Mouse (Mus musculus): ENCODE measurements around the gene Smug1.

Smug1 gene

DNA sequence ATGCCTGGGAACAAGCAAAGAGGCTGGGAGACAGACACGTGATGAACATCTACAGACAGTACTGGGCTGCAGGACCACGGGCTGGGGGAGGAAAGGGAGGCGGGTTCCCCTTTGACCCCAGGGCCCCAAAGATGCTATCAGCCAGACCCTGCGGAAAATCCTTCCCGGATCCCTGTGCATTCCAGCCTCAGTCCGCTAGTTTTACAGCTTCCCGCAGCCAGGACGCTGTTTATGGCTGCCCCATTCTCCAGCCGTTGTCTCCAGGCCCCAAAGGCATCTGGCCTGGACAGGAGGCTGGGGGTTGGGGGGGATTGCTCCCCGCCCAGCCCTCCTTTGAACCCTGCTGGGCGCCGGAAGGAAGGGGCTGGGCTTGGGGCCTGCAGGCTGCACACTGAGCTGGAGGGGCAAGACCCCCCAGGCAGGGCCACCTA, 10.7 kb upstream of the Smug1 start:
- in situ Hi-C loops (cut with MboI, MseI) = no loop called here

DNA sequence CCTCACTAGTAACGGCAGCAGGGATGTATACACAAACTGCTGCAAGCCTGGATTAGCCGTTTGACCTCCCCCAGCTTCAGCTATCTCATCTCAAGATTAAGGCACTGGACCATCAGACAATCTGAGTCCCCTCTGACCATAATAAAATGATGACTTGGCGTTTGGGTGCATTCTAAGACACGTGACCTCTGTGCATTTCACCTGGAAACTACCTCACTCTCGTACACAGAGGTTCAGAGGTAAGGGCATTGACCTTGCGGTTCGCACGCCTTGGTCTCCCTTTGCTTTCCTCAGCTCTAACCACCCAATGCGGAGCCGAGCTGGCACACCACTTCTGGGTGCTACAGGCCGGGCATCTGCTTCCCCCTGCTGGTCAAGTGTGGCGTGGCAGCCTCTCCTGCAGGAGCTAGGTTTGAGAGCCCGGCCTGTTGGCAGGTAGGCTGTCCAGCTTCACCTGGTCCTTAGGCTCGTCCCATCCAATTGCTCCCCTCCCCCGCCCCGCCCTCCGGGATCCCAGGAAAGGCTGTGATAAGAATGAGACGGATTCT, 10.1 kb upstream of the Smug1 start:
- in situ Hi-C loops (cut with MboI, MseI) = no loop called here

DNA sequence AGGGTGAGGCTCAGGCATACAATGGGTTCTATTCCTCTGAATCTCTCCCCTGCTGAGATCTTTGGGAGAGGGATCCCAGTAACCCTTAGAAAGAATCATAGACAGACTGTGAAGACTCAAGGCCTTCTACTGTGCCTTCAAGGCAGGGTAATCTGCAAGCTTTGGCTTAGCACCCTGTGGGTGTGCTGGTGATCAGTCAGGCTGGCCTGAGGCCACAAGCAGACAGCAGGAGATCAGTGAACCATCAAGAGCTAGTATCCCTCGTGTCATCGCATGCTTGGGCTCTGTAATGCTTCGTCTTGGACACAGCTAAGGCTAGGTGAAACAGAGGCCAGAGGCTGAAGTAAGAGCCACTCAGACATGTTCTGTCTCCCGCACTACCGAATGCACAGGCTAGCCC, 6.4 kb upstream of the Smug1 start:
- in situ Hi-C loops (cut with MboI, MseI) = loop anchor here (5.0 kb wide), 1 partner anchor 186 kb away; no protein-coding TSS in a partner anchor

DNA sequence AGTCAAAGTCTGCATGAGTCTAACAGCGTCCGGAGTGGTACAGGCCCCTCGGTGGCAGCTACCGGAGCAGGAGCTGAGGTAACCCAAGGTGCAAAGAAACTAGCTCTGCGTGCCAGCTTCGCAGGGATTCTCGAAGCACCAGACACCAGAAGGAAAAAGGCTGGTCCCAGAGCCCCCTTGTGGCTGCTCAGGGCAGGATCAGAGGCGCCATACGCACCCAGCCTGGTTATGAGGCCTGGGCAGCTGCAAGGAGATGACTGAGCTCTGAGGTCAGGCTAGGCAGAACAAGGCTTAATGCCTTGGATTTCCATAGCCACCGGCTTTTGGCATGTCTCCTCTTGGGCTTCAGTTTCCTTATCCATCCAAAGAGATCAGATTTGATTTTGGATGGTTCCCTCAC, 5.6 kb upstream of the Smug1 start:
- in situ Hi-C loops (cut with MboI, MseI) = loop anchor here (5.0 kb wide), 1 partner anchor 185 kb away; no protein-coding TSS in a partner anchor

DNA sequence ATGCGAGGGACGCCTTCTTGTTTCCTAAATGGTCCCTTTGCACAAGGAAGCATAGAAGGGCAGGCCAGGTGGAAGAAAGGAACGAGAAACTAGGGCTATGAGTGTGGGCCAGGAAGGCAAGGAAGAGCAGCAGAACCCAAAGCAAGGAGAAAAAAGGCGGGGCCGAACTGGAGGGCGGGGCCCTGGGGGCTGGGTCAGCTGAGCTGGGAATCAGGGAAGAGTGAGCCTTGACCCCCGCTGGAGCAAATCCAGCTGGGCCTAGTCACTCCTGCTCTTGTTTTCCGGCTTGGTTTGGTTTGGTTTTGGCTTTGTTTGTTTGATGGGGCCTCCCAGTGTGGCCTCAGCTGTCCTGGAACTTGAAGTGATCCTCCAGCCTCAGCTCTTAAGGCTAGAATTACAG, 4.4 kb upstream of the Smug1 start:
- in situ Hi-C loops (cut with MboI, MseI) = loop anchor here (5.0 kb wide), 1 partner anchor 184 kb away; no protein-coding TSS in a partner anchor

DNA sequence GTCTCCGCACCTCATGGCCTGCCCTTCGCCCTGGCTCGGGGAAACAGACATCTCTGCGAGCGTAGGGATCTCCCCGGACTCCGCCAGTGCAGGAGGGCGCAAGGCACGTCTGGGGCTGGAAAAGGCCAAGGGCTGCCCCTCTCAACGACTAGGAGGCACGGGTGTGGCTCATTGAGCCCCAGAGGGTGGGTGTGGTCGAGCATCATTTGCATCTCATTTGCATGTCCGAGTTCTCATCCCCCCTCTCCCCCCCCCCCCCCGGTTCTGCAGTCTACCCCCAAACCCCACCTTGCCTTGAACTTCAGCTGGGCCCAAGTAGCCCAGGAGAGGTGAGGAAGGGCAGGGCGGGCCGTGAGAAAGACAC, 3.4 kb upstream of the Smug1 start:
- in situ Hi-C loops (cut with MboI, MseI) = loop anchor here (5.0 kb wide), 1 partner anchor 183 kb away; no protein-coding TSS in a partner anchor

DNA sequence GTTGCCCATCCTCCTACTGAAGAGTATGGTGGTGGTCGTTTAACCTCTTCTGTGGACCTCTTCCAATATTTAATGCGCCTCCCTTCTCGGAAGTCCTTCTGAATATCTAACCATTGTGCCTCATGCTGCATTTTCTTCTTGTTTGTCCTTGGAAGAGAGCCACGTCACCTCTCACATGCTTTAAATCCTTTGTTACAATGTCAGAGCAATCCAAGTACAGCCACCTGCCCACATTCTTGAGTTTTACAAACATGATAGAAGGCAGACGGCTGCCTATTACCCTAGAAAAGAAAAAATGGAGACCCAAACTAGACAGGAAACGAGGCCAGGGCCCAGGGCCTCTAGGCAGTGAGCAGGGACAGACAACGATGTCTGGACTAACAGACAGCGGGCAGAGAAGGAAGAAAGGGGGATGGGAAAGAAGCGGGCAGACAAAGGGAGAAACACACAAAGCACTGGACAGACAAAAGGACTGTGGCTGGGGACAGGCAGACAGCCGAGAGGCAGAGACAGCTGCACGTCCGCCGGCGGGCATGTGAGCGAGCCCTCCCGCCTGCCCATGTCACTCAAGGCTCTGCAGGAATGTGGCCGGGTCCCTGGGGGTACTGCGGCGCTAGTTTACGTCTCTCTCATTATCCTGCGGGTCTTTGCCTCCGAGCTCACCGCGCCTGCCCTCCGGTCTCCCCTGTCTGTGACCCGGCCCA, 2.9 kb upstream of the Smug1 start:
- in situ Hi-C loops (cut with MboI, MseI) = loop anchor here (5.0 kb wide), 1 partner anchor 182 kb away; no protein-coding TSS in a partner anchor

DNA sequence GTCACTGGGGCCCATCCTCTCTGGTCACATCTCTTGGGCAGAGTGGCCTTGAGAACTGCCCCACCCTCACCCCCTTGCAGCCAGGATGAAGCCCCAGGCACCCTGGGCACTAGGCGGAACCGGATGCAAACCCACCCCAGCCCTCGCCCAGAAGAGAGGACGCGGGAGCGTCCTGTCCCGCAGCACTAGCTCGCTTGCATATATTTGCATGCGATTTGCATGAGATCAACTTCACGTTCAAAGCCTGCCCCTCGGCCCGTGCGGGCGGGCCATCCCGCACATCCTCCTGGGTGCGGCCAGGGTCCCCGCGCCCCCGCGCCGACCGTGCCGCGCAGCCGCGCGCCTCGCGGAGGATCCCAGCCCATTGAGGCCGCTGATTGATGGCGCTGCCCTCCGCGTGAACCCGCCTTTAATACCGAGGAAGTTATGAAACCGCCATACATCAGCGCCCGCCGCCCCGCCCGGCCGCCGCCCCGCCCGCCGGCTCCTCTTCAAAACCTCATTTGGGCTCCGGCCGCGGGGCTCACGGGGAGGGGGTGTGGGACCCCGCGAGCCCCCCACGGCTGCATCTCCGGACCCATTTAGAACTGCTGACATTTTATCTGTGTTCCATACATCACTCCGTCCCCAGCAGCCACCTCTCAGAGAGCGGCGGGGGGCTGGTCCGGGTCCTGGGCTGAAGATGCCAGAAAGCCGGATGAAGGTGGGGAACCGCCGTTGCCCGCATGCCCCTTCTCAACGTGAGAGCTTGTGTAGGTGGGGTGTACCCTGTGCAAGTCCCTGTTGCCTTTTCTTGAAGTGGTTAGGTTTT, 2.1 kb upstream of the Smug1 start:
- in situ Hi-C loops (cut with MboI, MseI) = no loop called here

DNA sequence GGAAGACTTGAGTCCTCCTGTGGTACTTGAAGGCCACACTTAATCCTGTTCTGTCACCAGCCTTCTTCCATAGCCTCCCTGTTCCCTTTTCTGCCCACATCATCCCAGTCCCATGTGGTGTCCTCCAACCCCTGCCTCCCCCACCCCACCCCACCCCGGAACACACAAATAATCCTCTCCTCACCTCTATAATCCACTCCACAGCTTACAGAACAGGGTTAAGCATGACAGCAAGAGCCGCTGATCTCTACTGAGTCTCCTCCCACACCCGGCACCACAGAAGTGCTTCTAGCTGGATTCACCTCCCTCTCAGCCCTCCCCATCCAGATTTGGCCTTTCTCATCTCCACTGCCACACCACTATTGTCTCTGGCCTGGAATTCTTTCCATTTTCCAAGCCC, 894 bp upstream of the Smug1 start:
- in situ Hi-C loops (cut with MboI, MseI) = no loop called here

DNA sequence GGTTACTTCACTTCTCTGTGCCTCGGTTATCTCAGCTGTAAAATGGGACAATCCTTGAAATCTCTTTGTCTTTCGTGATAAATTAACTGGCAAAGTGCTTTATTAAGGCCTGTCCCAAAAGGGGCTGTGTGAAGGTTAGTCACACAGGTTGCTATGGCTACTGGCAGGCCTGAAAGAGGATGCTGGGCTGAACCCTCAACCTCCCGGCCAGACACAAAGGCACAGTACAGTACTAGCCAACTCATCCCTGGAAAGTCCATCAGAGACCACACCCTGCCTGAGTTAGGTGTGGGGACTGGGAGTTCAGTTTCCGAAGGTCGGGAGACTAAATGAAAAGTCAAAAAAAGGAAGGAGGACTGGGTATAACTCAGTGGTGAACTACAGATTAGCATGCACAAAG, 968 bp downstream of the Smug1 start:
- in situ Hi-C loops (cut with MboI, MseI) = no loop called here

DNA sequence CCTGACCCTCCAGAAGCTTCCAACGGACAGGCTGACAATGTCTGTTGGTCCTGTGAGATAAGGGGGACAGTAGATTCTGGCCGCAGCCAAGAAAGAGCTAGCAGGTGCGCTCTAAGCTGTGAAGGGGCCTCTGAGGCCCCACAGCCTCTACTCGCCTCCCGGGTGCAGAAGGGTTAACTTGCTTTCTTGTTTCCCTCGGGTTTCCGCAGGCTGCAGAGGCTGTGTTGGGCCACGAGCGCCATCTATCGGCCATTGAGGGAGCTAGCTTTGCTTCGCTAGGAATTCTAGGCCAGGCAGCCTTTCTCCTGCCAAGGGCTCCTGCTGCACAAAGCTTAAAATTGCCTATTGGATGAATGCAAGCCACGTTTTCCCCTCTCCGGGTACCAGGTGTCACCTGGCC, 1.5 kb downstream of the Smug1 start:
- in situ Hi-C loops (cut with MboI, MseI) = no loop called here

DNA sequence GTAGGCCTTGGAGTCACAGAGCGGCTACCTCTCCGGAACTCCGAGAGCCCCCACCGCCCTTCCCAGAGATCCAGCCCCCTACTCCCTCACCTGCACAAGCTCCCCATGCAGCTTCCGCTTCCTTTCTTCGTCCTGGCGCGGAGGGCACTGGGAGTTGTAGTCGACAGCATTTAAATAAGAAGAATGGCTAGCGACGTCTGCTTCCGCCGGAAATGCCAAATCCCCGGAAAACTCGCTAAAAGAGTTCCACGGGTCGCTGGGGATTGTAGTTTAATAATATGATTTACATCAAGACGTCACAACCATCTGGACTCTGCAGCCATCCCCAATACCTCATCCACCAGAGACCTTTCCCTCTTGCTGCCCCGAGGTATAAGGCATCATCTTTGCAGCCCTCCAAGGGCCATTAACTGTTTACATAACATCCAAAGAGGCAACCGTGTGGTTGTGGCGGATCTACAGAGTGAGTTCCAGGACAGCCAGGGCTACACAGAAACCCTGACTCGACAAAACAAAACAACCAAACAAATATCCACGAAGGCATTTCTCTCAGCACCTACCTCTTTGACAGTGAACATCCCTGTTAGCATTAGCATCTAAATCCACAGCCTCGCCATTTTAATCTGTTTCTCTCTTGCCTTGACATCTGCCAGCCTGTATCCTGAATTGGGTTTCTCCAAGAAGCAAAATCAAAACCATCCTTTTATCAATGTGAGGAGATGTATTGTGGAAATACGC, 3.5 kb downstream of the Smug1 start:
- in situ Hi-C loops (cut with MboI, MseI) = no loop called here

DNA sequence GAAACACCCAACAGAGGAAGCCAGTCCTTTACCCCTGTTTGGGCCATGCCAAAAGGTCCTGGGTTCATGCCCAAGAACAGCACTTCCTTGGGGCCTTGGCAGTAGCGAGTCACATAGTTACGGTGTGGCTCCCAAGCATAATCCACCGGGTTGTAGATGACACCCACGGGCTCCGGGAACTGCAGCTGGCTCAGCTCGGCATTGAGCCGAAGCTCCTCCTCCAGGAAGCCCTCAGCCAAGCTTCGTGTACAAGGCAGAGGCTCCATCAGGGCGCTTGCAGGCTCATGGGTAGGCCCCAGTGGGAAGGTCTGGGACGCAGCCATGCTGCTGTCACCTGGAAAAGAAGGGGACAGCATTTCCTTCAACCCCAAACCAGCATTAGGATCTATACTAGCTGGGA, 9.3 kb downstream of the Smug1 start:
- in situ Hi-C loops (cut with MboI, MseI) = no loop called here

DNA sequence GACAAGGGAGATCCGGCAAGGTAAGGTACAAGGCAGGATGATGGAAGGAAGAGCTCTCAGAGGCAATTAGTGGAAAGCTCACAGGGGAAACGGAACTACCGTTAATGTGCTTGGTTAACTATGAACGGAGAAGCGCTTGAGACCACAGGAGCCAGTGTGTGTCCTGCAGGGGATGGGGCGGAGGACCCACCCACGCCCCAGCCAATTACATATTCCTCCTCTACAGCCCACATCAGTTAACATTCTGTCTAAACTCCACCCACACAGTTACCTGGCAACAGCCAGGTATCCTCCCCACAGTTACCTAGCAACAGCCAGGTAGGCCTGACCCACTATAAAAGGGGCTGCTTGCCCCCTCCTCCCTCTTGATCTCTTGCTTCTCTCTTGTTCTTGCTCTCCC, 10.0 kb downstream of the Smug1 start:
- in situ Hi-C loops (cut with MboI, MseI) = no loop called here

DNA sequence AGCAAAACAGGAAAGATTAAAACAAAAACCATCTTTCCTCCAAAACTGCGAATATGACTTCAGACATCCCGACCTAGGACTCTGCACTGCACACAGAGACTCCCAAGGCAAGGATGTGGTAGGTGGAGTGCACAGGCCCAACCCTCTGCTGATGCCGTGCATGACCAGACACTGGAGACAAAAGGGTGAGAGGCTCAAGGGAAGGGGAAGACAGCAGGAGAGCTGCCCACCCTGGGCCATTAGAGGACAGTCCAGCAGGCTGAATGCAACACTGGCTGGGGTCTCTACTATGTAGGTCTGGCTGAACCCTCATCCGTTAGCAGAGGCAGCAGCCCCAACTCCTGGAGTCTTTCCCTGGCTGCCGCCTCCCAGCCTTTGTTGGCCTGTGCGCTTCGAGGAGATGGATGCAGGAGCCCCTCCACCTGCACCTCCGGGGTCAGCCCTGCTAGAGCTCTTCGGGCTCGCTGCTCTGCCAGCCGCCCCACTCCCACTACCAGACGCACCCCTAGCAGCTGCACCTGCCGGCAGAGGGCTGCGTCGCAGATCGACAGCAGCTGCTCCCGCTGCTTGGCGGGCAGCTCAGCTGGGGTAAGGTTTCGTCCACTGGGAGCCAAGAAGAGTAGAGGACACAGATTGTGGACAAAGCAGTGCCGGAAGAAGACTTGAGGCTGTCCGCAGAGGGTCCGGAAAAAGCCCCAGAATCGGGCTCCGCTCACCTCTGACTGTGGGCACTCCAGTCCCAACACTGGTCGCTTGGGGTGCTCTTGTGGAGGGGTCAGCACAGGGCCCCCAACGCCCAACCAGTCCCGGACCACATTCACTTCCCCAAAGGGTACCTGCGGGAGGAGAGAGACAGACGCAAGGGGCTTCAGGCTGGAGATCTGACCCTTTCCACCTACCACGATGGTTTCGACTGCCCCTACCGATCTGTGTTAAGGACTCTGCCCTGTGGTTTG, 11.2 kb downstream of the Smug1 start:
- in situ Hi-C loops (cut with MboI, MseI) = no loop called here

DNA sequence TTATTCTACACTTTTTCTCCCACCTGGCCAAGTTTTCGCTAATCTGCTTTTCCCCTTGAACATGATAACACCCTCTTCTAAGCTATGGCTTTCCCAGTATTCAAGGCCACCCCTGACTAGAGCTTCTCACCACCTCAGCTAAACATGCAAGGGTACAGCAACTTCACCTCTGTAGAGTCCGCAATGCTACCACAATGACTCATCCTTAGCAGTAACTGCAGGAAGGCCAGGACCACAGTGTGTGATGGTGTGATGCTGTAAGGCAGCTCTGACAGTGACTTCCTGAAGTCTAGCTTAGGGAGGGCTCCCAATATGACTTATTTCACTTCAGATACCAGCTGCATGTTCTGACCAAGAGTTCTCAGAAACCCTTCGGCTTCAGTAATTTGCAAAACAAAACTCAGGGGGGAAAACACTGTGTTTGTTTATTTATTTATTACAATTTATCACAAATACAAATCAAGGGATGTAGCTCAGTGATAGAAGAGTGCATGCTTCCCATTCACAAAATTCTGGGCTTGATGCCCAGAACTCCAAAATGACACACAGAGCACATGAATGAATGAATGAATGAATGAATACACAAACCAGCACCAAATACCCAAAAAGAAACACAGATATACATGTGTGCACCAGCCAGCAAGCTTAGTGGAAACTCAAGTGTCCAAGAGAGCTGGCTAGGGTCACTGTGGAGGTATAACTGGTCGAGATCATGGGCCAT, 13.8 kb downstream of the Smug1 start:
- in situ Hi-C loops (cut with MboI, MseI) = no loop called here

DNA sequence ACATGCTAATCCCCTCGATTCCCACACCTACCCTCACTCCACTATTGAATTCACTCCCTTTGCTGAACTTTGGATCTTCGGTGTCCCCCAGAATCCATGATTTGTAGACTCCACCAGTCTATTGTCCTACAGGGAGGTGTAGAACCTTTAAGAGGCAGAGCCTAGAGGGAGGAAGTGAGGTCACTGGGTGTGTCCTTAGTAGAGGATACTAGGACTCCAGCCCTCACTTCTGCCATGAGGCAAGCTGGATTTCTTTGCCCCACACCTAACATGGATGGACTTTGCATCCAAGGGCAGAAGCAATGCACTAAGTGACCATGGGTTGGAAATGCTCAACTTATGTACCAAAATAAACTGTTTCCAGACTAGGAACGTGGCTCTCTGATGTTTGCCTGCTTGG, 14.5 kb downstream of the Smug1 start:
- in situ Hi-C loops (cut with MboI, MseI) = no loop called here

DNA sequence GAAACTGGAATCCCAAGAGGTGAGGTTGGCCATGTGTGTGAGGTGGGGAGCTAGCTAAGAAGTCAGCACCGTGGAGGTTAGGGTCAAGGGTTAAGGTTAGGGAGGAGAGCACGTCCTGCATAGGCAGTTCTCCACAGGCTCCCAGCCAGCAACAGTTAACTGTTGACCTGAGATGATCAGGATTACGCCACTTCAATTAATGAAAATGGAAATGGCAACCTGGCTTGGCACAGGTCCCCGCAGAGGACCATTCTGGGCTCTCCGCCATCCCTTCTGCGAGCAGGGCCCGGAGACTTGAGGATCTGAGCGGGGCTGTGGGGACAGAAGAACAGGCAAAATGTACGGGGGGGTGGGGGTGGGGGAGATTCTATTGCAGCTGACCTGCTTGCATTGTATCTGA, 19.1 kb downstream of the Smug1 start:
- in situ Hi-C loops (cut with MboI, MseI) = no loop called here

DNA sequence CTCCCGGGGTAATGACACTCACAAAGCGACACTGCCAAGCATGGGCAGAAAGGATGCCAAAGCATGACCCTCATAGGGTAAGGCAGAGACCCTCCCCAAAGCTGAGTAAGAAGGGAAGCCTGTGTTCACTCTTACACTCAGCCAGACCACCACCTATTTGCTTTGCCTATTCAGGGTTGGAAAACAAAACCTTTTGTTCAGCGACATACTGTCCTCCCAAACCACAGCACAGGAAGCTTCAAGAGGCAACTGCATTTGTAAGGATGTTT, 19.5 kb downstream of the Smug1 start:
- in situ Hi-C loops (cut with MboI, MseI) = no loop called here

DNA sequence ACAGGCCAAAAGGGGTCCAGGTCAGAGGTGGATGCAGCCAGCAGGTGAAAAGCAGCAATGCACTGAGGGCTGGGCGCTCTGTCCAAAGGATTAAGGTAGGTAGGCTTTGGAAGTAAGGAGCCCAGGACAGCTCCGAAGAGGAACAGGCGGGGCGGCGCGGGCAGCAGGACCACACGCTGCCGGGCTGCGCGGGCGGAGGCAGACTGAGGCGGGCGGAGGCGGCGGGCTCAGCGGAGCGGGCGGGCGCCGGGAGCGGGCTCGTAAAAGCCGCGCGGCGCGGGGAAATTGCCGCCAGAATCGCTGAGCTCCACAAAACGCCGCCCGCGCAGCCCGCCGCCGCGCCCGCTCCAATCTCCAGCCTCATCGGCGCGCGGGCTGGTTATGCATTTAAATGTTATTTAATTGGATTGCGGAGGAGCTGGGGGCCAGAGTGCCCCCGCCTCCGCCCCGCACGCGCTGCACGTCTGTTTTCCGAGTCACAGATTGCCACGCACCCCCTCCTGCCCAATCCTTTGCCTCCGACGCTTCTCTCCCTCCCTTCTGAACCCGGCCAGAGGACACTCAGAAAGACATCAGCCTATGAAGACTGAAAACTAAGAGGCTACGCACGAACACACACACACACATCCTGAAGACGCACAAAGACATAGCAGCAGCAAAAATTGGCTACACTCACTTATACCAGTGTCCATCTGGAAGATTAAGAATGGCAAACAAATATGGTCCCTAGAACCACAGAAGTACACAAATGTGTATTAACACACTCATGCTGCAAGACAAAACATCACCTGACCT, 20.1 kb downstream of the Smug1 start:
- in situ Hi-C loops (cut with MboI, MseI) = no loop called here

Data from T-helper 2 cell (primary cell).